Mouse (Mus musculus): ENCODE results near the gene Ttc7b.
A peak's percentile ranks its signal among the peaks of the same experiment; 100 is the strongest.

The Ttc7b gene

DNA sequence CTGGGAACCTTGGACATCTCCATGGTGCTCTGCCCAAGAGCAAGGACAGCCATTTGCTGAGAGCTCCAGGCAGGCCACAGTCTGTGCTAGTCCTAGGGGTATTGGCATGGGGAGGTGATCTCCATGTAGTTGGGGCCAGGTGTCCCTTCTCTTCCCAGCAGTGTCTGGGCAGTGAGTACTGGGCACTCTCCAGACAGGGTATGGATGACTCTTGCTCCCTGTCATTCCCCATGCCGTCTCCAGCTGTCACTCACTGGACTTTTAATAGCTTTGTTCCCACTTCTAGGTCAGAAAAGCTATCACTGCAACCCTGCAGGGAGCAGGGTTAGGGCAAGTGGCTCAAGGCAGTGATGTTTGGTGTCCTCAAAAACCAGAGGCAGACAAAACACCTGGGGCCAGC is 214.3 kb downstream of the Ttc7b start:
- no peak for ATAC-seq (ENCODE audit: low TSS enrichment)

DNA sequence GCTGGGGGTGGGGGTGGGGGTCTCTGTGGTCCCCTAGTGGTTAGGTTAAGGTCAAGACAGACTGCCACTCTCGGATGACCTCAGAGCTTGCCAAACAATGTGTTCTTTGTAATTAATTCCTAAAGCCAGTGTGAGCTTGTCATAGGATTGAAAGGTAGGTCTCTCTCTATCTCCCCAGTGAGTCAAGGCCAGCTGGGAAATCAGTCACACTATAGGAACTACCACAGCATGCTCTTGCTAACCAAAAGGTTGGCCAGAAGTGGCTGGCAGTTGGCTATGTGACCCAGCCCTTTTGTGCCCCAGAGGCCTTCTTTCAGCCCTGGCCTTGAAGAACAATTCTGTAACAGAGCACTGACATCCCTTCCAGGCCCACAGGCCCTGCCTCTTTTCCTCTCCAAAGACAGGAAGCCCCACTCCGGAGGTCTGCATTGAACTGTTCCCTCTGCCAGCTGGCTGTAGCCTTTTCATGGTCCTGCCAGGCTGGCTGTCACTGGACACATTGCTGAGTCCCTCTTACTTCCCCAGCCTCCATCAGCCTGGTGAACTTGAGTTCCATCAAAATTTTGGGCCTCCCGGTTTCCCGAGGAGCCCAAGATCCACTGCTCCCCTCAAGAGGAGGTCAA is 215.5 kb downstream of the Ttc7b start:
- no peak for ATAC-seq (ENCODE audit: low TSS enrichment)

DNA sequence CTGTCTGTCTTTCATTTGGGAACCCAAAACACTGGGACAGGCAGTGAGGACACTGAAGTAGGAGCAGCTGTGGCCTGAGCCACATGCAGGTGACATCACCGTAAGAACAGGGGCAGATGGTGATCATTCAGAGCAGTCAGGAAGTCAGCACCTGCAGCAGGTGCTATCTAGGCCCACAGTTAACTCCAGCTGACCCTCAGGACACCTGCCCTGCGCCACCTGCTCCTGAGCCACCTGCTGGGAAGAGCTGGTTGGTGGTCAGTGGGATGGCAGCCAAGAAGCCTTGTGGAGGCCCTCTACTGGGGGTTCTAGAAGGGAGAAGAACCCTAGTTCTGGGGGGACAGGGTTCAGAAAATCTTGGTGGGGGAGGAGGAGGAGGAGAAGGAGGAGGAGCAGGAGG is 216.3 kb downstream of the Ttc7b start:
- no peak for ATAC-seq (ENCODE audit: low TSS enrichment)

DNA sequence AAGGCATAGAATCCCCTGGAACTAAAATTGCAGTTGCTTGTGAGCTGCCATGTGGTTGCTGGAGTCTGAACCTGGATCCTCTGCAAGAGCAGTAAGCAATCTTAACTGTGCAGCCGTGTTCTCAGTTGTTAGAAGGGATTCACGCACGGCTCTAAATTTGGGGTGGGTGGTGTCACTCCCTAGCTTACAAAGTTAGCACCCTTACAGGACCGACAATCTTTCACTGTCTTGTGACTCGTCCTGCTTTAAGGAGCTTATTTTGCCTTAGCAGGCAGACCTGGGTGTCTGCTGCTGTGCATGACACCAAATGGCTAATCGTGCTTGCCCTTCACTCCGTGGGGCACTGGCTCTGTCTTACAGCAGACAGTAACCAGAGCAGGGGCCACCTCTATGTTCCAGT is 217.5 kb downstream of the Ttc7b start:
- ATAC-seq (ENCODE audit: low TSS enrichment): peak; percentile 56

DNA sequence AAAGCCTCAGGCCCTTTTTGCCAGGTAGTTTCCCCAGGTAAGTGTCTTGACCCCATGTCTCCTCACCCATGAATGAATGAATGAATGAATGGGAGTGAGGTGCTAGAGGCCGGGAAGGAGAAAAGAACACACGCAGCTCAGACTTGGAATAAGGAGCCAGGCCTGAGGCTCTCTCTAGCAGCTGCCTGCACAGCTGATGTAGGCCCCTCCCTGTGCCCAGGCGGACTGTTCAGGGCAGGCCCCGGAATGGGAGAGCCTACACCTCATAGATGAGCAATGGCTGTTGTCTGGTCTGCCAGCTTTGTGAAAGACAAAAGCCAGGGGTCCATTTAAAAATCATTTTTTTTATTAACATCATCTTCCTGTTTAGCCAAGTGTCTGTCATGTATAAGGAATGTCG is 220.2 kb downstream of the Ttc7b start:
- ATAC-seq (ENCODE audit: low TSS enrichment): no peak

DNA sequence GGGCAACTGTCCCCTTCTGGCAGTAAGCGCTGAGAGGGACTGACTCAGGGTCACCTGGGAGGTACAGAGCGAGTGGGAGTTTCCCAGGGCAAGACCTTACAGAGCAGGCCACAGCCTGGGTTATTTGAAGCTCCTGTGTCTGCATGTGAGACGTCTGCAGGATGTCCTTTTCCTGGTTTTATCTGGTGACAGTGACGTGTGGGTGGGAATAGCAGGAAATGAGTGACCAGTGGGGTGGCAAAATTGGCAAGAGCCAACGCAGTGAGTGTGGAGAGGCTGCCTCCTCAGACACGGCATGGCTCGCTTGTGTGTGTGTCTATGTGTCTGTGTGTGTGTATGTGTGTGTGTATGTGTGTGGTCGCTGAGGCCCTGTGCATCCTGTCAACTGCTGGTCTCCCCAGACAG is 221.3 kb downstream of the Ttc7b start:
- no peak for ATAC-seq (ENCODE audit: low TSS enrichment)

DNA sequence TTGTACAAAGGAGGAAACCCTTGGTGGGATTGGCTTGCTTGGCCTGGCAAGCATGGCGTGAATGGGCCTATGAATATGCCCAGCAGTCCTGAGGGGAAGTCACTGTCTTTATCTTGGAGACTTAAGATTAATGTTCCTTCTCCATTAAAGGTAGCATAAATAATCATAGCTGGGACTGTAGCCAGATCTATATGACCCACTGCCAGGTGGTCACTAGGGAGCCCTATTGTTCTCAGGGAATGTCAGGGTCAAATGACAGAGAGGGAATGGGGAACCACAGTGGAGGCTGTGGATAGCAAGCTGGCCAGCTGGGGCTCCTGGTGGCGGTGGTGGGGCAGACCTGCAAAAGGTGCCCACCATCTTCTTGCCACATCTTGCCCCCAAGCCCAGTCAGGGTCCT is 221.8 kb downstream of the Ttc7b start:
- ATAC-seq (ENCODE audit: low TSS enrichment): no peak

DNA sequence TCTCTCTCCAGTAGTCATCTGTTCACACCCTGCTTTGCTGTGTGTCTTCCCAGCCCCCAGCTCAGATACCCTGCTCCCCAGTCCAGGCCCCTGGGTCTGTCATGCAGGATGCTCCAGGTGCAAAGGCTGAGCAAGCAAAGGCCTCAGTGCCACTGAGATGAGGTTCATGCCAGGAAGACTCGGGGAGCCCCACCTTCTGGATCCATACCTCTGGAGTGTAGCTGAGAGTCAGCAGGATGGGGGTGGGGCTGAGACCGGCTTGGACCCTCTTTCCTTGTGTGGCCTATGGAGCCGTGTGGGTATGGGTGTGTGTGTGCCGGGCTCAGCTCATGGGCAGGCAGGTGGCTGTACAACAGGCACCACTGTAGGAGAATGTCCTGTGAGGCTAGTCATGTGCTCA is 222.7 kb downstream of the Ttc7b start:
- ATAC-seq (ENCODE audit: low TSS enrichment): peak; percentile 29

DNA sequence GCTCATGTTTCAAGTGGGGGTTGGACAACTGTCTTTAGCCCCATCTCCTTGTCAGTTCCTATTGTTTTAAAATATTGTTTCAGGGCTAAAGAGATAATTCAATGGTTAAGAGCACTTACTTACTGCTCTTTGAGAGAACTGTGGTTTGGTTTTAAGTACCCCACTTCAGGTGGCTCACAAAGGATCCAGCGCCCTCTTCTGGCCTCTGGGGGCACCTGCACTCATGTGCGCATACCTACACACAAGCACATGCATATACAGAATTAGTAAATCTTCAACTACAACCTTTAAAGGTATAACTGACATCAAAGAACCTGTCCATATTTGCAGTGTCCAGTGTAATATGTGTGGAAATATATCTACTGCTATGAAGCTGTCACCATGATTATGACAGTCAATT is 226.2 kb downstream of the Ttc7b start:
- ATAC-seq (ENCODE audit: low TSS enrichment): no peak

DNA sequence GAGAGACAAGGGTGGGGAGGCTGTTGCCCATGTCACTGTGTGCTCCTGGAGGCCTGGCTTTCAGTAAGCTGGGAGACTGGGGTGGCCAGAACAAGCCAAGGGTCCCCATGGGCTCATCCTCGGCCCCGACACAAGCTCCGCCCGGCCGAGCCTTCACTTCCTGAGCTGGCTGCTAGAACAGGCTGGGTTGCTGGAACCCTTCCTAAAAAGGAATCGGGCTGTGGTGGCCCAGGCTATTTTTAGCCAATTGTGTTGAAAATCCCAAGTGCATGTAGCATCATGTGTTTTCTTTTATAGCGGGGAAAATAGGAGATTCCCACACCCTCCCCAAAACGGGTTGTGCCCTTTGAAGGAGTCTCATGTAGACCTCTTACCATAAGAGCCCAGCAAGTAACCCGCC is 226.7 kb downstream of the Ttc7b start:
- no peak for ATAC-seq (ENCODE audit: low TSS enrichment)

DNA sequence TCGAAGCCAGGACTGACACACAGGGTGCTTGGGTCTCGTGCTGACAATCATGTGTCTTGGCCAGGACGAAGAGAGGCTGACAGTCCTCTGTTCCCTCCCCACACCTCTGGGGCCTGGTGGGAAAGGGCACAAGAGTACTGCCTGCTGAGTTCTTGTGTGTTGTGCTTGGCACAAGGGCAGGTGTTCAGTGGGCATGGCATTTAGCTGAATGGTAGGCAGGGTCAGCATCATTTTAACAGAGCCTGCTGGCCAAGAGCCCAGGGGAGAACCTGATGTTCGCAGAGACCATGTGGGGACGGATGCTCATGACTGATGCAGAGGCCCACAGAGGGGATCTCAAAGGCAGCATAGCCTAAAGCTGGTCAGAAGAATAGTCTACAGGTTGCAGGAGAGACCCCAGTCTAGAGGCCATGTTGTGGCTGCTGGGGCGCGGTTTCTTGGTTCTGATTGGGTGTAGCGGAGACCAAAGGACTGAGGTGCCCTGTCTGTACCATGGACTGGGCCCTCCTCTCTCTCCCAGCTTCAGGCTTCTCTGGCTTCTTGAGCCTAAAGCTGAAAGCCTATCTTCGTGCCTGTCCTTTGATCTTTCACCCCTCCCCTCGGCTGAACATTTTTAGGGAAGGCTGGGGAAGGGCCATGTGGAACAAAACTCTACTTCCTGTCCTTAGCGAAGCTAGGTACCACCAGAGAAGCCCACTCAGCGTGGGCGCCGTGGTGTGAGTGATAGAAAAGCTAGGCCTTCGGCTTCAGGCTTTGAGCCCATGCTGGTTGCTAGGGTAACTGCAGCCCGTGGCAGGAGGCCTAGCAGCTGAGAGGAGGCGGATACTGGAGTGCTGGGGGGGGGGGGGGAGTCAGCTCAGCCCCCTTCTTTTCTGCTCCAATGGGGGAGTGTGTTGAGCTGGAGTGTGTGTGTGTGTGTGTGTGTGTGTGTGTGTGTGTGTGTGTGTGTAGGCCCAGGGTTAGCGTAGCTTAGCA is 229.6 kb downstream of the Ttc7b start:
- ATAC-seq (ENCODE audit: low TSS enrichment): peak; percentile 82

DNA sequence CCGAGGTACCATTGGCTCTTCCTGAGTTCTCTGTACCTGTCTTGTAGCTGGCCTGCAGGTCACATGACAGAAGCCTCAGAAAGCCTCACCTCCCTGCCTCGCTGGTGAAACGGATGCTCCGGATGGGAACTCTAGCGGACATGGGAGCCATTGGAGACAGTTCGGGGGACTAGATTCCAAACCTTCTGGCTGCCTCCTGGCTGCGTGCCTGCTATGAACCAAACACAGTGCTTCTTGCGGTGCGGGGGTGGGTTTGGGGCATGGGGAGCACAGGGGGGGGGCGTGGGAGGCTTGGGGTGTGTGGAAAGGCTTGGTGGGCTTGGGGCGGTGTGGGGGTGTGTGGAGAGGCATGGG is 230.5 kb downstream of the Ttc7b start:
- ATAC-seq (ENCODE audit: low TSS enrichment): no peak

DNA sequence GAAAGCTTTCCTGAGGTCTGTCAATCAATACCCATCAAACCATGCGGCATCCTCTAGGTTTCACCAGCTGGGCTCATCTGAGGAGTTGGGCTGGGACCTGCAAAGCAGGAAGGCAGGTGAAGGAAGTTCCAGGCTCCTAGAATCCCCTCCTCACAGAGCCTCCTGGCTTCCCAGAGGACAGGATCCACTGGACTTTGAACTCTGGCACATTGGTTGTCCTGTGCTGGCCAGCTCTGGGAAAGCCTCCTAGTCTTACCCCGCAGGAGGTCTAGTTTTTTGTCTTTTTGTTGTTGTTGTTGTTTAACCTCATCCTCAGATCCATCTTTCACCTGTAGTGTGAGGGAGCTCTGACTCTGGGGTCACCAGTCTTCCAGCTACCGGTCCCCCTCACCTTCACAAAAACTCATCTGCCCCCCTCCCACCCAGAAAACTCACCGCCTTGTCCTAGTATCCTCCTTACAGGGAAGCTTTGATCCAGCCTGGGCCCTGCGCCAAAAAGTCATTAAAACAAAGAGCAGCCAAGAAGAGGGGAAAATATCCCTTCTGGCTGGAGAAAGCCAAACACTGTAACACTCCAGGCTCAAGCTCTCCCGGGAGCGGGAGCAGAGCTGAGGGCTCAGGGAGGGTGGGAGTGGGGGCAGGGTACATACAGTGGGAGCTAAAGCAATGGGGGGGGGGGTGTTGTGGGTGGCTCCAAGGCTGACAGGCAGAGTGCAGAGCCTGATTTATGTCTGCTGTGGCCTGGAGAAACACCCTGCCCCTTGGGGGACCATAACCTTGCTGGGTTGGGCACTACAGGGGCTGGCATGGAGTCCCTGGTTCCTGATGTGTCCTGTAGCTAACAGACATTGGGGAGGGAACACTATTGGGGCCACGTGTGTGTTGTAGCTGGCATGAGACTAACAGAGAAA is 231.1 kb downstream of the Ttc7b start:
- ATAC-seq (ENCODE audit: low TSS enrichment): peak; percentile 27; the same call in 1 of the 2 replicates

DNA sequence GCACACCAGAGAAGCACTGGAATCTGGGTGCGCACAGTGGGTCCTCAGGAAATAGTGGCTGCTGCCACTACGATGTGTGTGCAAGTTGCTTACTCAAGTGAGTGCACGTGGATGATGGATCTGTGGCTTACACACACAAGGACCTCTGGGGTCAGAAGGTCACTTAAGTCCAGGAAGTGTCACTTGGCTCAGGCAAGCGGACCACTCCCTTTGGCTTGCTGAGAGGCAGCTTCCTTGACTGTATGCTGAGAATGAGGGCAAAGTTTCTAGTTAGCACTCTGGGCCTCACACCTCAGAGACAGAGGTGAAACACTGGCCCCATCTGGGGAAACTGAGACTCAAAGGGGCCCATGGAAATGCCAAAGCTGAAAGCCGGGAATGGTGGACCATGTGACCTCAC is 232.6 kb downstream of the Ttc7b start:
- no peak for ATAC-seq (ENCODE audit: low TSS enrichment)

DNA sequence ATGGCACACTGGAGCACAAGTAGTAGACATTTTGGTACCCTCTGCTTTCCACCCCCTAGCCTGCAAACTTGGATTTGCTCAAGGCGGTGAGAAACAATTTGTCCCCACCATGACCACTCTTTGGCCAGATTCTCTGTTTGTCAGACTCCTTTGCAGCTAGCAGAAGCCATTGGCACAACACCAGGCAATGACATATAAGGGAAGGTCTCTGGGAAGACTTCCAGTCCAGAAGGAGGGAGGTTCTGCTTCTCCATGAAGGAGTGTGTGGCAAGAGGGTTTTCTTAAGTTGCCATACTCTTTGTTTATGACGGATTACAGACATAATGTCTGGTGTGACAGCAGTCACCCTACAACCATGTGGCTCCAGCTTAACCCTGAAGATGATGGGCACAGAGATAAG is 233.1 kb downstream of the Ttc7b start:
- ATAC-seq (ENCODE audit: low TSS enrichment): no peak

DNA sequence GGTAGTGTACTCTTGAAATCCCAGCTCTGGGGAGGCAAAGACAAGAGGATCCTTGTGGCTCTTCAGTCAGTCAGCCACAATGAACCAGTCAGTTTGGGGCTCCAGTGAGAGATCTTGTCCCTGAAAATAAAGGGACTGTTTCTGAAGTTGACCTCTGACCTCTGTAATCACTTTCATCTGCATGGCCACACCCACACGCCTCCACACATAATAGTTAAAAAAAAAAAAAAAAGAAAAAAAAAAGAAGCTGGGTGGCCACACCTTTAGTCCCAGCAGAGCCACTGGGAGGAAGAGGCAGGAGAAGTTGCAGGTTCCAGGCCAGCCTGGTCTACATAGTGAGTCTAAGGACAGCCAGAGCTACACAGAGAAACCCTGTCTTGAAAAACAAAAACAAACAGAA is 237.3 kb downstream of the Ttc7b start:
- no peak for ATAC-seq (ENCODE audit: low TSS enrichment)

DNA sequence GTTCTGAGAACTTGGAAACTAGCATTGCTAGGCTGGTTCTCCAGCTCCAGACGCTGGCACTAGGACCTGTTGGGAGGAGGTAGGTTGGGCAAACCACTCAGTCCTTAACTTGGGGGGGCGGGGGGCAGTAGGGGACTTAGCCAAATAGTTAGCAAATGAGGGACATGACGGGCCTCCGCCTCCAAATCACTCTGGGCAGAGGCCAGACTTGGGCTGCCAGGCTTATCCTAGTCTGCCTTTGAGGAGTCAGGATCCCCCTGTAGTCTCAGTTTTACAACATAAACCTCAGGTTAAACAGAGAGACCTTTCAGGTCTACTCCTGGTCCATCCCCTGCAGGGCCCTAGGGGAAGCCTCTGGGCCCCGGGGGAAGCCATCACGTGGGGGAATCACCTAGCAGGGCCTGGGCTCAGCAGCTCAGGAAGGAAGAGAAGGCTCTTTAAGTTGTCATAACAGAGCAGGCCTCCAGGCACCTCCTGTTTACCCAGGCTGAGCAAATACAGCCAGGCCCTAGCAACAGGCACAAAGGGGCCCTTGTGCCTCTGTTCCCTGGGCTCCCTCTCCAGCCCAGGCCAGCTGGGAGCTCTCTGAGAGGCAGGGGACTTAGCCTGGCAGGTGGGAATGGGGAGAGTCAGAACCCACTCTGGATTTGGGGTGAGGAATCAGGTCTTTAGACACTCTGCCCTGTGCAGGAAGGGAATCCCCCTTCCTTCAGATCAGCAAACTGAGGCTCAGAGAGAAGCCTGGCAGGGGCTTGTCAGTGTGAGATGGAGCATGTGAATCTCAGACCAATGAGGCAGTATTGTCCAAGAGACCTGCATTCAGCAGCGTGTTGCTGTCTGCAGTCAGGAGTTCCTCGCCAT is 238.4 kb downstream of the Ttc7b start:
- ATAC-seq (ENCODE audit: low TSS enrichment): peak; percentile 64

DNA sequence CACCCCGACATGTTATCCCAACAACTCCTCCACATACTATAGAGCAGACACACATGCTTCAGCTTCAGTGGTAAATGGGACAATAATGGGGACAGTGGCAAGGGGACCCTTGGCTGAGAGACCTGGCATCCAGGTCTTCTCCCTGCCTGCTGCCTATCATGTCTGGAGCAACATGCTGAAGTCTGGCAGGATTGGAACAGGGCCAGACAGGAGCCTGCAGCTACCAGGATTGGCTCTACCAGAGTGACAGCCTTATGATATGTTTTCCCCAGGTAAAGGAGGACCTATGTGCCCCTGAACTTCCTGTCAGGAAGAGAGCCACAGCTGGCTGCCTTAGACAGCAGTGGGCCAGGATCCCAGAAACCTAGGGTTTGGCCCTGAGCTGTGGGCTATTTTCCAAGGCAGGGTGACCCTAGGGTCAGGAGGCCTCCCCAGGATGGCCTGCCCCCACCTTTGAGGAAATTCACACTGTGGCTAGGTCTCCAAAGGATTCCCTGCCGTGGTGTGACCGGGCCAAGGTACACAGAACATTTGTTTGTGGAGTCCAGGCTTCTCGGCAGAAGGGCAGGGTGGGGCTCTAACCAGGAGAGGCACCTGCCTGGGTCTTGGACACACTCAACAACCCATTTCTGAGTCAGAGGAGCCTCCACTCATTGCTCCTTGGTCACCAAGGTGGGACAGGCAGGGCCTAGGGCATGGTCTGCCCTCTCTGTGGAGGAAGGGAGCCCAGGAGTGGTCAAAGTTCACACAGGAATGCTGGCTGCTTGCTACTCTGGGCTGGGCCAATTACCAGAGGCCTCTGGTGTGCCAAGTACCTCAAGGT is 239.4 kb downstream of the Ttc7b start:
- no peak for ATAC-seq (ENCODE audit: low TSS enrichment)

DNA sequence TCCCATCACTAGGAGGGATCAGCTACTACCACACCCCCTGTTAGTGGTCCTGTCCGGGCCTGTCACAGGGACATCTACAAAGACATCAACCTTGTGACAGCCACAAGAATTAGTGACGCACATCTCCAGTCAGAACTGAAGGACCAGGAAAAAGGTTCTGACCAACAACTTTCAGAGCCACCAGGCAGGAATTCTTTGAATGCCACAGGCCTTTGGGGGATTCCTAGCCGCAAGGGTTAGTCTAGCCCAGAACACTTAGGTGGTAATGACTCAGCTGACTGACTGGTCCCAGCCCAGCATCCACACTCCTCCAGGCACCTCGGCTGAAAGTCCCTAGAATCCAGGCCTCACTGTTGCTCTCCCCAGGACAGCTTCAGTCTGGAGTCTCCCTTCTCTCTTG is 240.7 kb downstream of the Ttc7b start:
- ATAC-seq (ENCODE audit: low TSS enrichment): no peak

DNA sequence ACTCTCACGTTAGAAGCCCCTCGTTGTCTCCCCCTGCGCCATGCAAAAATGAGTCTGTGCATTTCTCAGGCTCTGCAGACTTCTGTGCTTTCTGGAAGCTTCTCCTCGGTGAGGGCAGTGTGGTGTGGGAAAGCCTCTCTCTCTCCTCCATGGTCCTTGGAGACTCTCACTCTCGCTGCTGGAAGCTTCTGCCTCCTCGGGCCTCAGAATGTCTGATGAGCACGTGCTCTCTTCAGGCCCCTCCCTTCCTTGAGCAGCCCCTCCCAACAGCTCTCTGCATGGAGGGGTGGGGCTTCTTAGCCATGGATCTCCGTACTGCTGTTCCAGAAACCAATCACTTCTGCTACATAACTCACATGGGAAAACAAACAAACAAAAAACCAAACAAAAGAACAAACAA is 242.3 kb downstream of the Ttc7b start:
- no peak for ATAC-seq (ENCODE audit: low TSS enrichment)

DNA sequence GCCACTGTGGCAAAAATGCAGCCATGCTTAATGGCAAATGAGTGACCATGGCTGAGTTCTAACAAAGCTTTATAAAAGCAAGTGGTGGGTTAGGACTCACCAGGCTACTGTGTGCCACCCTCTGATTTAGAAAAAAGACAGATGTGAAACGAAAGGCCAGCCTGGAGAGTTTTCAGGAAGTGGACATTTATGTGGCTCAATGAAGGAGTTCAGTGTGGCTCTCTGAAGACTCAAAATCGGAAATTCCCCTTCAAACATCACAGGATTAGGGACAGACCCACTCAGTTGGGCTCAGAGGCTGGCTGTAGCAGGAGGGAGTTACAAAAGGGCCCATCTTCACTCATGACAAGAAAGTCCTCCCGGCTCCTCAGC is 243.1 kb downstream of the Ttc7b start:
- ATAC-seq (ENCODE audit: low TSS enrichment): no peak

All from frontal cortex, adult (tissue).